Mouse (Mus musculus) ES-E14 (cell line): ENCODE measurements around the gene Susd3. TPM values are rescaled to one million over a fixed set of nuclear protein-coding genes. Genes with fewer than 3 reads are reported as not detected.

Experiments
- DNase-seq: peaks from one replicate; pipeline ENCODE4 v3.0.0-alpha.2; 2013; ENCODE audit warnings: low read depth, low spot score
- H3K27ac ChIP-seq: 2 replicates; pipeline ENCODE4 v1.5.1; 2012; ENCODE audit warnings: low read depth, mild to moderate bottlenecking, low read length, moderate library complexity, mixed read lengths; ENCODE audit not compliant: poor library complexity, insufficient read depth, severe bottlenecking
- H3K36me3 ChIP-seq: 2 replicates; pipeline ENCODE4 v1.6.1; 2012; ENCODE audit warnings: mild to moderate bottlenecking, low read length, moderate library complexity, mixed read lengths; ENCODE audit not compliant: control insufficient read depth, poor library complexity, insufficient read depth, severe bottlenecking
- H3K4me1 ChIP-seq, 2 experiments: fragments of 150-350 bp in 1 of 2; sonication (generic) in 1 of 2; 2 replicates each; pipeline ENCODE4 v1.6.1; 2012; ENCODE audit warnings: low read length in 2 of 2, mild to moderate bottlenecking in 1 of 2, mixed read lengths in 1 of 2; ENCODE audit not compliant: control insufficient read depth in 2 of 2, insufficient read depth in 2 of 2, poor library complexity in 1 of 2
- H3K4me3 ChIP-seq, 2 experiments: fragments of 150-350 bp in 1 of 2; sonication (generic) in 1 of 2; 2 replicates each; pipeline ENCODE4 v1.5.1; 2012; ENCODE audit warnings: low read length in 2 of 2, low read depth in 1 of 2, mild to moderate bottlenecking in 1 of 2, mixed read lengths in 1 of 2; ENCODE audit not compliant: insufficient read depth in 1 of 2, poor library complexity in 1 of 2, severe bottlenecking in 1 of 2
- H3K9ac ChIP-seq: 2 replicates; pipeline ENCODE4 v1.6.1; 2012; ENCODE audit warnings: low read depth, mild to moderate bottlenecking, low read length, mixed read lengths; ENCODE audit not compliant: poor library complexity, insufficient read depth, severe bottlenecking
- H3K9me3 ChIP-seq: fragments of 150-350 bp; sonication (generic); 2 replicates; pipeline ENCODE4 v1.6.1; 2012; ENCODE audit warnings: low read depth, mild to moderate bottlenecking, low read length; ENCODE audit not compliant: control insufficient read depth, insufficient read depth
- CHD2 ChIP-seq: IDR thresholded peaks from 2 replicates; pipeline ENCODE4 v1.6.1; 2014; ENCODE audit warnings: mild to moderate bottlenecking, low read depth, low read length, inconsistent platforms
- HCFC1 ChIP-seq: IDR thresholded peaks from 2 replicates; pipeline ENCODE4 v1.6.1; 2012; ENCODE audit warnings: low read length, inconsistent platforms, borderline replicate concordance; ENCODE audit not compliant: insufficient read depth
- MAFK ChIP-seq: IDR thresholded peaks from 2 replicates; pipeline ENCODE4 v1.6.1; 2014; ENCODE audit warnings: mild to moderate bottlenecking, low read depth, low read length, inconsistent platforms; ENCODE audit not compliant: insufficient read depth
- ZC3H11A ChIP-seq: IDR thresholded peaks from 2 replicates; pipeline ENCODE4 v1.6.1; 2012; ENCODE audit warnings: low read depth, mild to moderate bottlenecking, inconsistent platforms, low read length, borderline replicate concordance
- ZNF384 ChIP-seq: IDR thresholded peaks from 2 replicates; pipeline ENCODE4 v1.6.1; 2012; ENCODE audit warnings: low read depth, low read length, inconsistent platforms
- in situ Hi-C, 2 experiments: fragments of 600-800 bp; cut with MboI; formaldehyde crosslinking; loops; one replicate each; pipeline ENCODE4 v1.15.1; 2025; ENCODE audit warnings: low sequenced_read_pairs in 2 of 2, inconsistent platforms in 1 of 2; ENCODE audit not compliant: unreplicated experiment in 2 of 2
- total RNA-seq: library from RNA; depleted of rRNA; stranded (reverse); fragments of 300-350 nt; gene quantifications from 2 replicates; pipeline ENCODE4 v1.2.3, GENCODE M21; 2012

Susd3 gene
- total RNA-seq, 1 experiment = 1.3 TPM

GRCm38 (mm10) chr13:49224729-49225128 lies 23.8 kb downstream of the Susd3 start:
- in situ Hi-C loops = no loop called here
- H3K36me3 ChIP-seq = no peaks in the 10 kb centered on the region
- TF ChIP-seq ZNF384 = no peak
- TF ChIP-seq HCFC1 = no peak
- no peak for TF ChIP-seq CHD2
- TF ChIP-seq ZC3H11A = no peak
- no peak for TF ChIP-seq MAFK
- no peak overlapping the region for H3K9ac ChIP-seq
- H3K4me1 ChIP-seq = peaks cover 5% of the 10 kb centered on the region in 2 experiments; a peak in 2 of 4 replicates
- DNase-seq = no peak
- H3K4me3 ChIP-seq = no peak overlapping the region
- no peaks in the 10 kb centered on the region for H3K9me3 ChIP-seq
- H3K27ac ChIP-seq = no peak overlapping the region

GRCm38 (mm10) chr13:49224314-49224713 lies 24.2 kb downstream of the Susd3 start:
- H3K27ac ChIP-seq = no peak overlapping the region
- H3K4me3 ChIP-seq = no peak overlapping the region
- in situ Hi-C loops = no loop called here
- no peak for DNase-seq
- peaks cover 5% of the 10 kb centered on the region in 2 experiments; a peak in 2 of 4 replicates for H3K4me1 ChIP-seq
- H3K9me3 ChIP-seq = no peaks in the 10 kb centered on the region
- TF ChIP-seq HCFC1 (no peak), CHD2 (no peak), ZC3H11A (no peak), MAFK (no peak), ZNF384 (no peak)
- H3K36me3 ChIP-seq = no peaks in the 10 kb centered on the region
- no peak overlapping the region for H3K9ac ChIP-seq

- no peak overlapping the region for H3K4me3 ChIP-seq
- TF ChIP-seq ZC3H11A (no peak), MAFK (no peak), CHD2 (no peak), ZNF384 (no peak), HCFC1 (no peak)
- no peak overlapping the region for H3K9ac ChIP-seq
- H3K27ac ChIP-seq = no peak overlapping the region
- peaks cover 5% of the 10 kb centered on the region in 2 experiments; a peak in 2 of 4 replicates for H3K4me1 ChIP-seq
- no peaks in the 10 kb centered on the region for H3K36me3 ChIP-seq
- DNase-seq = no peak
- in situ Hi-C loops = no loop called here
- no peaks in the 10 kb centered on the region for H3K9me3 ChIP-seq
These were observed 27.6 kb downstream of the Susd3 start for GRCm38 (mm10) chr13:49220912-49221311.

- in situ Hi-C loops = no loop called here
- H3K4me1 ChIP-seq = peaks cover 0 to 4% of the 10 kb centered on the region in 2 experiments; a peak in 1 of 4 replicates
These were observed 29.1 kb downstream of the Susd3 start for GRCm38 (mm10) chr13:49219367-49219766.

GRCm38 (mm10) chr13:49218651-49219050 lies 29.9 kb downstream of the Susd3 start:
- in situ Hi-C loops = no loop called here
- Histone ChIP-seq H3K4me3 (no peak overlapping the region), H3K4me1 (peaks cover 0 to 4% of the 10 kb centered on the region in 2 experiments; a peak in 1 of 4 replicates), H3K9me3 (no peaks in the 10 kb centered on the region), H3K9ac (no peak overlapping the region), H3K27ac (no peak overlapping the region), H3K36me3 (no peaks in the 10 kb centered on the region)
- TF ChIP-seq ZNF384 = no peak
- TF ChIP-seq CHD2 = no peak
- no peak for TF ChIP-seq HCFC1
- TF ChIP-seq MAFK = no peak
- TF ChIP-seq ZC3H11A = no peak
- DNase-seq = no peak

More at GRCm38 (mm10) chr13:49219367-49219766, 29.1 kb downstream of the Susd3 start:
- H3K9ac ChIP-seq = no peak overlapping the region
- no peaks in the 10 kb centered on the region for H3K36me3 ChIP-seq
- no peak overlapping the region for H3K27ac ChIP-seq
- TF ChIP-seq HCFC1 = no peak
- TF ChIP-seq MAFK = no peak
- TF ChIP-seq ZNF384 = no peak
- TF ChIP-seq CHD2 = no peak
- TF ChIP-seq ZC3H11A = no peak
- H3K9me3 ChIP-seq = no peaks in the 10 kb centered on the region
- H3K4me3 ChIP-seq = no peak overlapping the region
- DNase-seq = no peak
